Mouse (Mus musculus) MEL (cell line): ENCODE data around the gene Hmbs. TPM values are rescaled to one million over a fixed set of nuclear protein-coding genes. Genes with fewer than 3 reads are reported as not detected.
"Not testable (repeated sequence)": the region's sequence is repeated elsewhere in the genome, so short reads cannot be mapped to it uniquely, and the experiment has no call there.

ENCODE experiments used
- DNase-seq: peaks from one replicate; pipeline ENCODE4 v3.0.0; 2011; ENCODE audit warnings: low read depth, low spot score
- H3K27ac ChIP-seq: 2 replicates; pipeline ENCODE4 v1.5.1; 2012; ENCODE audit warnings: low read depth, mild to moderate bottlenecking, control low read depth, low read length, moderate library complexity; ENCODE audit not compliant: control insufficient read depth
- H3K27me3 ChIP-seq, 2 experiments: fragments of 150-350 bp in 1 of 2; sonication (generic) in 1 of 2; 2 replicates each; pipeline ENCODE4 v1.6.1; 2012; ENCODE audit warnings: low read length in 2 of 2, mild to moderate bottlenecking in 2 of 2, improper control_type of control experiment in 1 of 2, moderate library complexity in 1 of 2; ENCODE audit not compliant: insufficient read depth in 2 of 2, control insufficient read depth in 1 of 2
- H3K36me3 ChIP-seq, 2 experiments: 2 replicates each; pipeline ENCODE4 v1.6.1; 2012 to 2014; ENCODE audit warnings: low read length in 2 of 2, improper control_type of control experiment in 1 of 2, inconsistent platforms in 1 of 2, mild to moderate bottlenecking in 1 of 2; ENCODE audit not compliant: insufficient read depth in 2 of 2, control insufficient read depth in 1 of 2
- H3K4me1 ChIP-seq, 2 experiments: fragments of 150-350 bp in 1 of 2; sonication (generic) in 1 of 2; 2 replicates each; pipeline ENCODE4 v1.6.1; 2012; ENCODE audit warnings: low read length in 2 of 2, improper control_type of control experiment in 1 of 2, mild to moderate bottlenecking in 1 of 2; ENCODE audit not compliant: insufficient read depth in 2 of 2, control insufficient read depth in 1 of 2
- H3K4me3 ChIP-seq, 2 experiments: fragments of 150-350 bp in 1 of 2; sonication (generic) in 1 of 2; 2 replicates each; pipeline ENCODE4 v1.5.1; 2012; ENCODE audit warnings: low read depth in 2 of 2, low read length in 2 of 2, mild to moderate bottlenecking in 2 of 2, moderate library complexity in 2 of 2, control low read depth in 1 of 2, improper control_type of control experiment in 1 of 2; ENCODE audit not compliant: control insufficient read depth in 1 of 2, insufficient read depth in 1 of 2
- H3K79me2 ChIP-seq: 2 replicates; pipeline ENCODE4 v1.6.1; 2012; ENCODE audit warnings: mild to moderate bottlenecking, low read length, moderate library complexity; ENCODE audit not compliant: control insufficient read depth, poor library complexity, insufficient read depth
- H3K9ac ChIP-seq: 2 replicates; pipeline ENCODE4 v1.6.1; 2012; ENCODE audit warnings: low read depth, mild to moderate bottlenecking, control low read depth, low read length, moderate library complexity; ENCODE audit not compliant: control insufficient read depth, poor library complexity, severe bottlenecking
- H3K9me3 ChIP-seq: fragments of 150-350 bp; sonication (generic); replicated peaks from 2 replicates; pipeline ENCODE4 v1.6.1; 2012; ENCODE audit warnings: mild to moderate bottlenecking, low read length, improper control_type of control experiment, moderate library complexity; ENCODE audit not compliant: insufficient read depth
- CHD1 ChIP-seq: IDR thresholded peaks from 2 replicates; pipeline ENCODE4 v1.6.1; 2012; ENCODE audit warnings: low read depth, mild to moderate bottlenecking, inconsistent platforms, low read length, improper control_type of control experiment
- ELF1 ChIP-seq: IDR thresholded peaks from 2 replicates; pipeline ENCODE4 v1.6.1; 2014; ENCODE audit warnings: low read depth, mild to moderate bottlenecking, inconsistent platforms, low read length, improper control_type of control experiment, moderate library complexity
- EP300 ChIP-seq, 2 experiments: IDR thresholded peaks; 2 replicates each; pipeline ENCODE4 v1.6.1; 2011; ENCODE audit warnings: improper control_type of control experiment in 2 of 2, low read length in 2 of 2, low read depth in 1 of 2, mild to moderate bottlenecking in 1 of 2
- GATA1 ChIP-seq: IDR thresholded peaks from 2 replicates; pipeline ENCODE4 v1.6.1; 2011; ENCODE audit warnings: low read depth, low read length, improper control_type of control experiment
- MYC ChIP-seq: IDR thresholded peaks from 2 replicates; pipeline ENCODE4 v1.6.1; 2011; ENCODE audit warnings: low read depth, mild to moderate bottlenecking, low read length, improper control_type of control experiment, moderate library complexity
- NELFE ChIP-seq: IDR thresholded peaks from 2 replicates; pipeline ENCODE4 v1.6.1; 2011; ENCODE audit warnings: low read depth, low read length, improper control_type of control experiment
- POLR2AphosphoS2 ChIP-seq: IDR thresholded peaks from 2 replicates; pipeline ENCODE4 v1.6.1; 2011; ENCODE audit warnings: low read length, improper control_type of control experiment
- POLR2AphosphoS5 ChIP-seq: IDR thresholded peaks from 2 replicates; pipeline ENCODE4 v1.6.1; 2012; ENCODE audit warnings: low read depth, borderline replicate concordance, mild to moderate bottlenecking, inconsistent platforms, low read length, moderate library complexity, mixed read lengths
- RAD21 ChIP-seq: IDR thresholded peaks from 2 replicates; pipeline ENCODE4 v1.6.1; 2011; ENCODE audit warnings: mild to moderate bottlenecking, low read depth, low read length, improper control_type of control experiment
- RCOR1 ChIP-seq: IDR thresholded peaks from 2 replicates; pipeline ENCODE4 v1.6.1; 2012; ENCODE audit warnings: low read depth, mild to moderate bottlenecking, inconsistent platforms, low read length, improper control_type of control experiment
- SIN3A ChIP-seq: IDR thresholded peaks from 2 replicates; pipeline ENCODE4 v1.6.1; 2012; ENCODE audit warnings: low read length, improper control_type of control experiment, inconsistent platforms
- USF1 ChIP-seq: IDR thresholded peaks from 2 replicates; pipeline ENCODE4 v1.6.1; 2014; ENCODE audit warnings: low read depth, mild to moderate bottlenecking, inconsistent platforms, low read length, improper control_type of control experiment, moderate library complexity
- USF2 ChIP-seq, 2 experiments: IDR thresholded peaks; 2 replicates each; pipeline ENCODE4 v1.6.1; 2011 to 2012; ENCODE audit warnings: improper control_type of control experiment in 2 of 2, low read length in 2 of 2, borderline replicate concordance in 1 of 2, inconsistent platforms in 1 of 2, low read depth in 1 of 2, mild to moderate bottlenecking in 1 of 2; ENCODE audit not compliant: insufficient read depth in 1 of 2
- ZC3H11A ChIP-seq: IDR thresholded peaks from 2 replicates; pipeline ENCODE4 v1.6.1; 2012; ENCODE audit warnings: low read depth, mild to moderate bottlenecking, inconsistent platforms, low read length, improper control_type of control experiment
- ZNF384 ChIP-seq: IDR thresholded peaks from 2 replicates; pipeline ENCODE4 v1.6.1; 2012; ENCODE audit warnings: low read depth, mild to moderate bottlenecking, inconsistent platforms, low read length, improper control_type of control experiment
- polyA plus RNA-seq, 2 experiments: library from polyadenylated mRNA; stranded (reverse) in 1 of 2; unstranded in 1 of 2; fragments of >175 nt in 1 of 2; fragments of >200 nt in 1 of 2; gene quantifications; 2 replicates each; pipeline versions ENCODE4 v1.2.1 to v1.2.4; 2012; ENCODE audit warnings: low replicate concordance in 2 of 2, low read depth in 1 of 2; ENCODE audit not compliant: insufficient read length in 2 of 2, insufficient read depth in 1 of 2, missing spikeins in 1 of 2
- total RNA-seq: library from RNA; depleted of rRNA; stranded (reverse); fragments of 300-350 nt; gene quantifications from 2 replicates; pipeline ENCODE4 v1.2.3, GENCODE M21; 2012

The Hmbs gene
- total and polyA plus RNA-seq, 3 experiments = 138 to 145 TPM; not detected in 1

DNA sequence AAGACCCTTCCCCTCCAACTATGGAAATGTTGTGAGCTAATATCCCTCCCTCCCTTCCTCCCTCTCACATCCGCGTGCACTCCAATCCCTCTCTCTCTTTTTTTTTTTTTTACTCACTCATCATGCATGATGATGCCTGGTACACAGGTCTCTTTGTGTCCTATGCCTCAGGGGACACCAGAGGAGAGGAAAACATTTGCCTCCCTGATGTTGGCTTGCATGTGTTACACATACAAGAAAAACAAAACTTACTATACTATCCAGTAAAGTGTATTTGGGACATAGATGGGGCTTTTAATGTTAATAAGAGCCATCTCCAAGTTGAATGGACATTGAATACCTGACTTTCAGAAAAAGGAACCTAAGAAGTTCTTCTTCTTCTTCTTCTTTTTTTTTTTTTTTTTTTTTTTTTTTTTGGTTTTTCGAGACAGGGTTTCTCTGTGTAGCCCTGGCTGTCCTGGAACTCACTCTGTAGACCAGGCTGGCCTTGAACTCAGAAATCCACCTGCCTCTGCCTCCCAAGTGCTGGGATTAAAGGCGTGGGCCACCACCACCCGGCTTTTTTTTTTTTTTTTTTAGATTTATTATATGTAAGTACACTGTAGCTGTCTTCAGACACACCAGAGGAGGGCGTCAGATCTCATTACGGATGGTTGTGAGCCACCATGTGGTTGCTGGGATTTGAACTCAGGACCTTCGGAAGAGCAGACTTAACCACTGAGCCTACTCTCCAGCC is 18.8 kb downstream of the Hmbs start:
- peak overlapping the region; percentile 96 for H3K27ac ChIP-seq
- peak overlapping the region; percentile 54 to 82; a peak in 3 of 4 replicates for H3K4me3 ChIP-seq
- 0 out of 2 replicates have a peak, but pooled peaks have one; percentile 15 for TF ChIP-seq SIN3A
- TF ChIP-seq ZNF384 = peak; percentile 85
- 0 out of 2 replicates have a peak, but pooled peaks have one; percentile 16 for TF ChIP-seq MYC
- not testable (repeated sequence) for H3K36me3 ChIP-seq, H3K9me3 ChIP-seq, H3K27me3 ChIP-seq
- peak; percentile 38 for DNase-seq
- peak overlapping the region; percentile 90 for H3K9ac ChIP-seq
- peaks cover 11% of the 10 kb centered on the region; the same call in 1 of the 2 replicates for H3K79me2 ChIP-seq
- peaks cover 7 to 12% of the 10 kb centered on the region in 2 experiments; a peak in 3 of 4 replicates for H3K4me1 ChIP-seq

DNA sequence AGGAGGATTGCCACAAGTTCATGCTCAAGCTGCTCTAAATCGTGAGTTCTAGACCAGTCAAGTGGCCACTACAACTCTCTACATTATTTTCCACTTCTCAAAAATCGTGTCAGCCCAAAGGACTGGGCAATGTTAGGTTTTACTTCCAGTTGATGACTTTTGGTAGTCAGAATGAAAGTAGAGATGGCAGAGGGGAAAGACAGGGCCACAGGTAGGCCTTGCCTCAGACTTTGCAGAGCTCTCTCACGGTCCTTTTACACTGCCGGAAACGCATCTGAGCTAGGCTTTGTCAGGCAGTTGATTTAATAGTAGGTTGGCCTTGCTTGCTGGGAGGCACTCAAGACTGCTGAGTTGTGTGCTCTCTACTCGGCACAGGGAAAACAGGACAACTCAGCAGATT is 19.9 kb downstream of the Hmbs start:
- H3K9me3 ChIP-seq = no peaks in the 10 kb centered on the region
- H3K79me2 ChIP-seq = peaks cover 19% of the 10 kb centered on the region; the same call in 1 of the 2 replicates
- H3K4me1 ChIP-seq = peaks cover 7 to 12% of the 10 kb centered on the region in 2 experiments; a peak in 3 of 4 replicates
- H3K27me3 ChIP-seq = no peaks in the 10 kb centered on the region
- TF ChIP-seq ZC3H11A = no peak
- TF ChIP-seq NELFE = no peak
- TF ChIP-seq EP300 (IDR thresholded peaks at IDR 0.05; ENCODE audit: low read depth in 1 of 2, low read length in 2 of 2) = no peak
- TF ChIP-seq POLR2AphosphoS5 = no peak
- TF ChIP-seq ELF1 = no peak
- no peak for TF ChIP-seq POLR2AphosphoS2
- TF ChIP-seq USF2 (IDR thresholded peaks at IDR 0.05; ENCODE audit: borderline replicate concordance in 1 of 2, insufficient read depth in 1 of 2, low read depth in 1 of 2, low read length in 2 of 2) = no peak
- no peak for TF ChIP-seq USF1
- TF ChIP-seq RCOR1 = no peak
- no peak for TF ChIP-seq GATA1
- no peak for TF ChIP-seq CHD1
- no peak for TF ChIP-seq RAD21
- TF ChIP-seq, all 39 proteins: peak for 0
- H3K9ac ChIP-seq = no peak overlapping the region
- no peak overlapping the region for H3K4me3 ChIP-seq
- DNase-seq = no peak
- no peak overlapping the region for H3K27ac ChIP-seq
- peaks cover 0 to 8% of the 10 kb centered on the region in 2 experiments; a peak in 2 of 4 replicates for H3K36me3 ChIP-seq
